Mouse (Mus musculus): Measurements from ENCODE around the gene Ppm1h. TPM values are rescaled to one million over a fixed set of nuclear protein-coding genes. Genes with fewer than 3 reads are reported as not detected.
"Not testable (repeated sequence)": the region's sequence is repeated elsewhere in the genome, so short reads cannot be mapped to it uniquely, and the experiment has no call there.

Ppm1h gene
- polyA plus RNA-seq, 1 experiment from 2014 or later, result 10.7 TPM

- ATAC-seq (replicated peaks), result peak; percentile 15; the same call in 1 of the 2 replicates
- peaks cover 16% of the 10 kb centered on the region for H3K4me1 ChIP-seq
- H3K27ac ChIP-seq (replicated peaks), result peak overlapping the region; percentile 13
- 21% methylated on average over 4 of the region's 4 CpGs for WGBS
- no peak overlapping the region for H3K4me3 ChIP-seq
- H3K27me3 ChIP-seq, result no peaks in the 10 kb centered on the region
- H3K36me3 ChIP-seq, result no peaks in the 10 kb centered on the region
- no peaks in the 10 kb centered on the region for H3K9me3 ChIP-seq
- no peak overlapping the region for H3K4me2 ChIP-seq (replicated peaks)
- 0 out of 2 replicates have a peak overlapping the region, but pooled peaks have one; percentile 25 for H3K9ac ChIP-seq (replicated peaks)
These were observed 285.7 kb downstream of the Ppm1h start for GRCm38 (mm10) chr10:122964241-122964636.

GRCm38 (mm10) chr10:122965650-122966049 is 287.1 kb downstream of the Ppm1h start:
- not testable (repeated sequence) for H3K4me3 ChIP-seq; H3K9me3 ChIP-seq; ATAC-seq (replicated peaks); H3K4me2 ChIP-seq (replicated peaks); H3K27me3 ChIP-seq; H3K36me3 ChIP-seq; H3K27ac ChIP-seq (replicated peaks); H3K9ac ChIP-seq (replicated peaks)
- WGBS, result 66% methylated on average over 5 of the region's 5 CpGs
- H3K4me1 ChIP-seq, result peaks cover 16% of the 10 kb centered on the region

- no peaks in the 10 kb centered on the region for H3K27me3 ChIP-seq
- H3K4me2 ChIP-seq (replicated peaks), result no peak overlapping the region
- H3K4me3 ChIP-seq, result no peak overlapping the region
- 72% methylated on average over 7 of the region's 7 CpGs for WGBS
- no peak overlapping the region for H3K9ac ChIP-seq (replicated peaks)
- H3K9me3 ChIP-seq, result no peaks in the 10 kb centered on the region
- H3K27ac ChIP-seq (replicated peaks), result no peak overlapping the region
- peaks cover 14% of the 10 kb centered on the region for H3K4me1 ChIP-seq
- H3K36me3 ChIP-seq, result no peaks in the 10 kb centered on the region
- no peak for ATAC-seq (replicated peaks)
These were observed 287.9 kb downstream of the Ppm1h start for GRCm38 (mm10) chr10:122966421-122966820.

- Histone ChIP-seq H3K9me3 (no peaks in the 10 kb centered on the region), H3K27me3 (no peaks in the 10 kb centered on the region), H3K4me1 (no peaks in the 10 kb centered on the region), H3K27ac (replicated peaks) (no peak overlapping the region), H3K4me3 (no peak overlapping the region), H3K9ac (replicated peaks) (no peak overlapping the region), H3K36me3 (no peaks in the 10 kb centered on the region), H3K4me2 (replicated peaks) (no peak overlapping the region)
- ATAC-seq (replicated peaks), result no peak
- whole genome bisulfite sequencing, result 85% methylated on average over 7 of the region's 7 CpGs
These were observed 291.6 kb downstream of the Ppm1h start for GRCm38 (mm10) chr10:122970188-122970587.

- H3K27ac ChIP-seq (replicated peaks), result no peak overlapping the region
- H3K9me3 ChIP-seq, result no peaks in the 10 kb centered on the region
- no peak overlapping the region for H3K4me2 ChIP-seq (replicated peaks)
- no peak for ATAC-seq (replicated peaks)
- no peak overlapping the region for H3K4me3 ChIP-seq
- H3K4me1 ChIP-seq, result no peaks in the 10 kb centered on the region
- H3K27me3 ChIP-seq, result no peaks in the 10 kb centered on the region
- H3K9ac ChIP-seq (replicated peaks), result no peak overlapping the region
- H3K36me3 ChIP-seq, result no peaks in the 10 kb centered on the region
These were observed 294.7 kb downstream of the Ppm1h start for GRCm38 (mm10) chr10:122973241-122973640.

GRCm38 (mm10) chr10:122976038-122976437 is 297.5 kb downstream of the Ppm1h start:
- no peaks in the 10 kb centered on the region for H3K9me3 ChIP-seq
- no peak for ATAC-seq (replicated peaks)
- no peak overlapping the region for H3K4me3 ChIP-seq
- H3K27ac ChIP-seq (replicated peaks), result no peak overlapping the region
- 85% methylated on average over 9 of the region's 9 CpGs for WGBS
- H3K4me1 ChIP-seq, result no peaks in the 10 kb centered on the region
- H3K9ac ChIP-seq (replicated peaks), result no peak overlapping the region
- H3K27me3 ChIP-seq, result no peaks in the 10 kb centered on the region
- H3K36me3 ChIP-seq, result peaks cover 4% of the 10 kb centered on the region
- H3K4me2 ChIP-seq (replicated peaks), result no peak overlapping the region

- Histone ChIP-seq H3K4me2 (replicated peaks) (no peak overlapping the region), H3K4me3 (no peak overlapping the region), H3K27ac (replicated peaks) (no peak overlapping the region), H3K27me3 (no peaks in the 10 kb centered on the region), H3K36me3 (peaks cover 4% of the 10 kb centered on the region), H3K9ac (replicated peaks) (no peak overlapping the region), H3K4me1 (peaks cover 22% of the 10 kb centered on the region), H3K9me3 (no peaks in the 10 kb centered on the region)
- no peak for ATAC-seq (replicated peaks)
These were observed 300.8 kb downstream of the Ppm1h start for GRCm38 (mm10) chr10:122979356-122979755.

- H3K9me3 ChIP-seq, result no peaks in the 10 kb centered on the region
These were observed 301.6 kb downstream of the Ppm1h start for GRCm38 (mm10) chr10:122980123-122980522.

GRCm38 (mm10) chr10:122982909-122983578 is 304.5 kb downstream of the Ppm1h start:
- Histone ChIP-seq H3K4me3 (peak overlapping the region; percentile 75), H3K4me2 (replicated peaks) (peak overlapping the region; percentile 64), H3K9ac (replicated peaks) (peak overlapping the region; percentile 91), H3K27ac (replicated peaks) (peak overlapping the region; percentile 9; the same call in 1 of the 2 replicates), H3K27me3 (no peaks in the 10 kb centered on the region), H3K36me3 (peaks cover 4% of the 10 kb centered on the region), H3K4me1 (peaks cover 40% of the 10 kb centered on the region), H3K9me3 (no peaks in the 10 kb centered on the region)
- 68% methylated on average over 11 of the region's 11 CpGs for WGBS
- no peak for ATAC-seq (replicated peaks)

More at GRCm38 (mm10) chr10:122980123-122980522, 301.6 kb downstream of the Ppm1h start:
- no peak overlapping the region for H3K9ac ChIP-seq (replicated peaks)
- 96% methylated on average over 12 of the region's 12 CpGs for WGBS
- H3K4me3 ChIP-seq, result no peak overlapping the region
- H3K4me1 ChIP-seq, result peaks cover 24% of the 10 kb centered on the region
- H3K4me2 ChIP-seq (replicated peaks), result no peak overlapping the region
- ATAC-seq (replicated peaks), result no peak
- H3K36me3 ChIP-seq, result peaks cover 4% of the 10 kb centered on the region
- no peaks in the 10 kb centered on the region for H3K27me3 ChIP-seq
- no peak overlapping the region for H3K27ac ChIP-seq (replicated peaks)

GRCm38 (mm10) chr10:122983579-122984530 is 305.3 kb downstream of the Ppm1h start:
- H3K27ac ChIP-seq (replicated peaks), result peak overlapping the region; percentile 49; the same call in 1 of the 2 replicates
- H3K9me3 ChIP-seq, result no peaks in the 10 kb centered on the region
- no peak for ATAC-seq (replicated peaks)
- no peaks in the 10 kb centered on the region for H3K27me3 ChIP-seq
- peaks cover 4% of the 10 kb centered on the region for H3K36me3 ChIP-seq
- peaks cover 40% of the 10 kb centered on the region for H3K4me1 ChIP-seq
- WGBS, result 32% methylated on average over 10 of the region's 10 CpGs
- peak overlapping the region; percentile 64 for H3K4me2 ChIP-seq (replicated peaks)
- H3K9ac ChIP-seq (replicated peaks), result peak overlapping the region; percentile 91
- peak overlapping the region; percentile 75 for H3K4me3 ChIP-seq

- Histone ChIP-seq H3K27ac (replicated peaks) (peak overlapping the region; percentile 99), H3K9ac (replicated peaks) (peak overlapping the region; percentile 91), H3K4me3 (peak overlapping the region; percentile 75), H3K36me3 (peaks cover 4% of the 10 kb centered on the region), H3K4me2 (replicated peaks) (peak overlapping the region; percentile 64), H3K9me3 (no peaks in the 10 kb centered on the region), H3K27me3 (no peaks in the 10 kb centered on the region), H3K4me1 (peaks cover 40% of the 10 kb centered on the region)
- ATAC-seq (replicated peaks), result no peak
- 2% methylated on average over 10 of the region's 10 CpGs for WGBS
These were observed 306.1 kb downstream of the Ppm1h start for GRCm38 (mm10) chr10:122984531-122985251.

- under 1% methylated on average over 35 of the region's 37 CpGs for WGBS
- H3K4me1 ChIP-seq, result peaks cover 40% of the 10 kb centered on the region
- no peaks in the 10 kb centered on the region for H3K27me3 ChIP-seq
- peak overlapping the region; percentile 64 for H3K4me2 ChIP-seq (replicated peaks)
- peak overlapping the region; percentile 91 for H3K9ac ChIP-seq (replicated peaks)
- peak overlapping the region; percentile 75 for H3K4me3 ChIP-seq
- H3K9me3 ChIP-seq, result no peaks in the 10 kb centered on the region
- peaks cover 4% of the 10 kb centered on the region for H3K36me3 ChIP-seq
- peak overlapping the region; percentile 99 for H3K27ac ChIP-seq (replicated peaks)
- 0 out of 2 replicates have a peak, but pooled peaks have one; percentile 1 for ATAC-seq (replicated peaks)
These were observed 306.6 kb downstream of the Ppm1h start for GRCm38 (mm10) chr10:122985252-122985514.

Measured in forebrain, embryonic 15.5 days (tissue).